Mouse (Mus musculus): ENCODE data around the gene Enc1. TPM values are rescaled to one million over a fixed set of nuclear protein-coding genes. Genes with fewer than 3 reads are reported as not detected.

Enc1 gene
- total and polyA plus RNA-seq, 3 experiments, result 5.2 to 10.0 (median 7.7) TPM

DNA sequence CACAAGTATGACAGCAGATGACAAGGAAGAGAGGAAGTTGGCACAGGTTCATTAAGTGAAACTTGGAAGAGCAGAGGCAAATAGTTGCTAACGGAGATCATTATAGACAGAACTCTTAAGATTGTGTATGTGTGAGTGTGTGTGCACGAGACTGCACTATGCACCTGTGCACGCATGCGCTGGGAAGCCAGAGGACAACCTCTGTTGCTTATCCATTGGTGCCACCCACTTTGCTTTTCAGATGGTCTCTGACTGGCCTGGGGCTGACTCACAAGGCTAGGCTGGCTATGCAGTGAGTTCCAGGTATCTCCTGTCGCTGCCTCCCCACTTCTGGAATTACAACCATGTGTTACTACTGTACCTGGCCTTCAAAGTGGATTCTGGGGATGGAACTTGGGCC, 13.1 kb downstream of the Enc1 start:
- DNase-seq, result no peak
- Histone ChIP-seq H3K79me2 (replicated peaks; ENCODE audit: control insufficient read depth, insufficient read depth, low read length) (no peaks in the 10 kb centered on the region), H3K4me3 (no peak overlapping the region), H3K27me3 (ENCODE audit: control insufficient read depth, insufficient read depth, low read length) (no peaks in the 10 kb centered on the region), H3K9ac (ENCODE audit: low read depth, low read length) (no peak overlapping the region), H3K27ac (no peak overlapping the region), H3K36me3 (ENCODE audit: control insufficient read depth, insufficient read depth, low read length) (peaks cover 2% of the 10 kb centered on the region), H3K4me1 (ENCODE audit: control insufficient read depth, insufficient read depth, low read length) (peaks cover 8% of the 10 kb centered on the region)
- intact Hi-C loops (cut with DNase I), result no loop called here
- no peak for TF ChIP-seq EP300 (IDR thresholded peaks at IDR 0.05; ENCODE audit: insufficient read depth, low read depth, low read length)
- TF ChIP-seq POLR2A (IDR thresholded peaks at IDR 0.05; ENCODE audit: insufficient read depth, low read depth, low read length), result no peak
- TF ChIP-seq CTCF (IDR thresholded peaks at IDR 0.05), result no peak
- WGBS, result 87% methylated on average over 5 of the region's 5 CpGs

DNA sequence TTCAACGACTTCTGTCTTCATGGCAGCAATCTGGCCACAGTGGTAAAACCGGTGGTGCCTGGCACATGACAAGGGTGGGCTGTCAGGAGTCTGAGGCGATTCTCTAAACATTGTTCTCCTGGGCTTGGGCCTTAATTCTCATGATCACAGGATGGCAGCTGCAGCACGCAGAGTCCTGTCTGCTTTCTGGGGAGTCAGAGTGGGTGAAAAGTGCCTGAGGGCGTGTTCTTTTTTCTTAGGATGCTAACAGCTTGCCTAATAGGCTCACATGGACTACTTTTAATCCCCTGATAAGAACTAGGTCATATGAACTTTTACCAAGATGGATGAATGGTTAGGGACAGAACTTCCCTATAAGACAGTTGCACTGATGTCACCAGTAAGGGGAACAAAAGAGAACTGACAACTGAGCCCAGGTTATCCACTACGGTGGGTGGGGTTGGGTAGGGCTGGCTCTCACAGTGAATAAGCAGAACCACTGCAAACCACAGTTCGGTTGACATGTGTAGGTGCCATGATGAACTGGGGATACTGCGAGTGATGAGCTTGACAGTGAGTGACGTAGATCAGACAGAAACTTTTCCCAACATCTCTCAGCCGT, 13.8 kb downstream of the Enc1 start:
- intact Hi-C loops (cut with DNase I), result no loop called here
- Histone ChIP-seq H3K4me1 (ENCODE audit: control insufficient read depth, insufficient read depth, low read length) (peaks cover 2% of the 10 kb centered on the region; the same call in 1 of the 2 replicates), H3K9ac (ENCODE audit: low read depth, low read length) (no peak overlapping the region), H3K79me2 (replicated peaks; ENCODE audit: control insufficient read depth, insufficient read depth, low read length) (no peaks in the 10 kb centered on the region), H3K27me3 (ENCODE audit: control insufficient read depth, insufficient read depth, low read length) (no peaks in the 10 kb centered on the region), H3K4me3 (no peak overlapping the region), H3K36me3 (ENCODE audit: control insufficient read depth, insufficient read depth, low read length) (no peaks in the 10 kb centered on the region; the same call in 1 of the 2 replicates), H3K27ac (no peak overlapping the region)
- no peak for TF ChIP-seq EP300 (IDR thresholded peaks at IDR 0.05; ENCODE audit: insufficient read depth, low read depth, low read length)
- no peak for TF ChIP-seq CTCF (IDR thresholded peaks at IDR 0.05)
- no peak for TF ChIP-seq POLR2A (IDR thresholded peaks at IDR 0.05; ENCODE audit: insufficient read depth, low read depth, low read length)
- DNase-seq, result no peak
- 85% methylated on average over 10 of the region's 10 CpGs for WGBS

- Histone ChIP-seq H3K9ac (ENCODE audit: low read depth, low read length) (no peak overlapping the region), H3K27me3 (ENCODE audit: control insufficient read depth, insufficient read depth, low read length) (no peaks in the 10 kb centered on the region), H3K27ac (no peak overlapping the region), H3K4me1 (ENCODE audit: control insufficient read depth, insufficient read depth, low read length) (no peaks in the 10 kb centered on the region), H3K4me3 (no peak overlapping the region), H3K36me3 (ENCODE audit: control insufficient read depth, insufficient read depth, low read length) (no peaks in the 10 kb centered on the region; the same call in 1 of the 2 replicates), H3K79me2 (replicated peaks; ENCODE audit: control insufficient read depth, insufficient read depth, low read length) (no peaks in the 10 kb centered on the region)
- no peak for DNase-seq
- 77% methylated on average over 6 of the region's 6 CpGs for WGBS
- no peak for TF ChIP-seq EP300 (IDR thresholded peaks at IDR 0.05; ENCODE audit: insufficient read depth, low read depth, low read length)
- intact Hi-C loops (cut with DNase I), result no loop called here
Measured at GRCm38 (mm10) chr13:97255976-97256848, 15.3 kb downstream of the Enc1 start.

DNA sequence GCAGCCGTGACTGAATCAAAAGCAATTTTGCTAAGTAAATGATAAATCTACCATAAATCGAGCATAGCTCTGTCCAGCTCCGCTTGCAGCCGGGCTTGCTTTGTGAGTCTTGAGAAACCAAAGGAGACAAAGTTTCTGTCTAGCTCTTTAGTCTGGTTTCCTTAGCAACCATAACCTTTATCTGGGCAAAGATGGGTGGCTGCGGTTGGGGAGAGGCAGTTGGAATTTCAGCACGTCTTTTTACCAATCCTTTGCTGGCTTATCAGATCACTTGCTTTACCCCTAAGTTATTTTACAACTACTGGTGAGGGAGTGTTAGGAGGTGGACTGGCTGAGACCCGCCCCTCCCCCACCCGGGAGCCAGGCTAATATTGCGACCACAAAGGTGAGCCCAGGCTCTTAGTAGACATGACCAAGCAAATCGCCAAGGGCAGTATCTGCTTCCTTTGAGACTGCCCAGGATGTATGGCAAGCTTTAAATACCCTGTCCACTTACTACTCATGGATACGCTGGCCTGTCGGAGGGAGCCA, 16.0 kb downstream of the Enc1 start:
- Histone ChIP-seq H3K4me3 (no peak overlapping the region), H3K36me3 (ENCODE audit: control insufficient read depth, insufficient read depth, low read length) (no peaks in the 10 kb centered on the region), H3K27me3 (ENCODE audit: control insufficient read depth, insufficient read depth, low read length) (no peaks in the 10 kb centered on the region), H3K4me1 (ENCODE audit: control insufficient read depth, insufficient read depth, low read length) (no peaks in the 10 kb centered on the region), H3K27ac (no peak overlapping the region), H3K79me2 (replicated peaks; ENCODE audit: control insufficient read depth, insufficient read depth, low read length) (no peaks in the 10 kb centered on the region), H3K9ac (ENCODE audit: low read depth, low read length) (no peak overlapping the region)
- intact Hi-C loops (cut with DNase I), result no loop called here
- no peak for TF ChIP-seq EP300 (IDR thresholded peaks at IDR 0.05; ENCODE audit: insufficient read depth, low read depth, low read length)
- TF ChIP-seq POLR2A (IDR thresholded peaks at IDR 0.05; ENCODE audit: insufficient read depth, low read depth, low read length), result no peak
- TF ChIP-seq CTCF (IDR thresholded peaks at IDR 0.05), result no peak
- 57% methylated on average over 12 of the region's 12 CpGs for WGBS
- DNase-seq, result no peak

- DNase-seq, result no peak
- Histone ChIP-seq H3K27ac (no peak overlapping the region), H3K4me3 (no peak overlapping the region), H3K79me2 (replicated peaks; ENCODE audit: control insufficient read depth, insufficient read depth, low read length) (no peaks in the 10 kb centered on the region), H3K4me1 (ENCODE audit: control insufficient read depth, insufficient read depth, low read length) (no peaks in the 10 kb centered on the region), H3K9ac (ENCODE audit: low read depth, low read length) (no peak overlapping the region), H3K36me3 (ENCODE audit: control insufficient read depth, insufficient read depth, low read length) (no peaks in the 10 kb centered on the region), H3K27me3 (ENCODE audit: control insufficient read depth, insufficient read depth, low read length) (no peaks in the 10 kb centered on the region)
- WGBS, result 80% methylated on average over 16 of the region's 16 CpGs
- TF ChIP-seq POLR2A (IDR thresholded peaks at IDR 0.05; ENCODE audit: insufficient read depth, low read depth, low read length) (no peak), EP300 (IDR thresholded peaks at IDR 0.05; ENCODE audit: insufficient read depth, low read depth, low read length) (no peak), CTCF (IDR thresholded peaks at IDR 0.05) (no peak)
- intact Hi-C loops (cut with DNase I), result no loop called here
Measured at GRCm38 (mm10) chr13:97259271-97259670, 18.4 kb downstream of the Enc1 start.

Data from heart, adult 2 months (tissue).